Mouse (Mus musculus) hematopoietic stem cell, adult 5-6 weeks (primary cell): ENCODE data around the gene Slc45a3. TPM values are rescaled to one million over a fixed set of nuclear protein-coding genes. Genes with fewer than 3 reads are reported as not detected.
A peak's percentile ranks its signal among the peaks of the same experiment; 100 is the strongest.

ENCODE experiments used
- ATAC-seq, 2 experiments: fragments of 125-278 bp in 1 of 2; replicated peaks in 1 of 2; 2 replicates each; pipeline ENCODE4 v1.8.0; 2016 to 2017; ENCODE audit warnings: inconsistent platforms in 2 of 2, mild to moderate bottlenecking in 2 of 2, moderate number of reproducible peaks in 2 of 2, low read depth in 1 of 2, moderate TSS enrichment in 1 of 2; ENCODE audit not compliant: low FRiP score in 2 of 2, poor library complexity in 2 of 2, severe bottlenecking in 2 of 2, insufficient read depth in 1 of 2, low TSS enrichment in 1 of 2
- total RNA-seq: library from RNA; stranded (forward); fragments of 172-1452, 232-1000 nt; gene quantifications from 2 replicates; pipeline ENCODE4 v1.2.3, GENCODE M21; 2017

The Slc45a3 gene
- 0.35 and 0.88 TPM in 2 replicates for total RNA-seq

DNA sequence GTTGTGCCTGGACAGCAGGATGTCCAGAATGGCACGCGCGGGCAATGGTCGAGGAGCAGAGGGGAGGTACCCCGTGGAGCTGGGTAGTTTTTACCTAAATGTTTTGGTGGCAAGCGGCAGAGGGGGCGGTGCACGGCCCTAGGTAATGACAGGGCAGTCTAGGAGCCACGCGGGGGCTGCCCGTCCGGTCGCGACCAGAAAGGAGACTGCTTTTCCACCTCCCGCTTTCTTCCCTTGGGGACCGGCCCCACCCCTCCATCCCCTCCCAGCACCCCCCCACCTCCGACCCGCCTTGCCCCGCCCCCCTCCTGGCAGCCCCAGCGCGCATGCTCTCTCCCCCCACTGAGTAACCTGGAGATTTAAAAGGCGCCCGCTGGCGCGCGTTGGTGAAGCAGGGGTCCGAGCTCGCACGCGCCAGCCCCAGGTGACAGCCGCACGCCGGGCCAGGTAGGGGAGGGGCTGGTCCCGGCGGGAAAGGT lies at the start of gene Slc45a3:
Gene Slc45a3, plus strand, starts transcription at position 362 of the 479 bp plus-strand sequence.
- ATAC-seq, result no peak

DNA sequence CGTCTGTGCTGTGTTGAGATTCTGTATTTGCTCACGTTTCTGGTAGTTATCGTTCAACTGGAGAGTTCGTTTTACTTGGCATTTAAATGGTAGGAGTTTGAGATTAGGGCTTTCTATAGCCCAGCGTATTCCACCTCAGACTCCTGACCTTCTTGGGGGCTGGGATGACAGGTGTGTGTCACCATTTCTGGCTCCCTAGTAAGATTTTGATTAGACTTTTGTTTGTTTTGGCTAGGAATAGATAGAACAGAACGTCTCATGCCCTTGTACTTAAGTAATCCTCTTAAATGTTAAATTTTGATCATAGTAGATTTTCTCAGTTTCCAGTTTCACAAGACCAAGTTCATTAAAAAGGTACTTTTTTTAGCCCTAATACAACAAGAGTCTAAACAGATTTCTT lies 45.1 kb upstream of the Slc45a3 start:
- ATAC-seq, result no peak

DNA sequence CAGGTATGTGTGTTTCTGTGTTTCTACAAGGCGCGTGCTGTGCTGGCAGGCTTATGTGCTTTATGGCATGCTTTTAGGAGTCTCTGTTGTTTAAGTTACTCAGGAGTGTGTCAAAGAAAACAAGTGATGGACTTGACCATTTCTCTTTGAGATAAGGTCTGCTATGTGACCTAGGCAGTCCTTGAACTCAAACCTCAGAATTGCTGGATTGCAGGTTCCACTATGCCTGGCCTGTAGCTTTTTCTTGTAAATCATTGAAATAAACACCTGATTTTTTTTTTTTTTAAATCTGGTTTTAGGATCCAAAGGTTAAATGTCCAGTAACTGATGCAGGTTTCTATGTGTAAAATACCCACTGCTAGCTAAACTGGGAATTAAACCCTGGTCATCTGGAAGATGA lies 43.7 kb upstream of the Slc45a3 start:
- ATAC-seq, result no peak

DNA sequence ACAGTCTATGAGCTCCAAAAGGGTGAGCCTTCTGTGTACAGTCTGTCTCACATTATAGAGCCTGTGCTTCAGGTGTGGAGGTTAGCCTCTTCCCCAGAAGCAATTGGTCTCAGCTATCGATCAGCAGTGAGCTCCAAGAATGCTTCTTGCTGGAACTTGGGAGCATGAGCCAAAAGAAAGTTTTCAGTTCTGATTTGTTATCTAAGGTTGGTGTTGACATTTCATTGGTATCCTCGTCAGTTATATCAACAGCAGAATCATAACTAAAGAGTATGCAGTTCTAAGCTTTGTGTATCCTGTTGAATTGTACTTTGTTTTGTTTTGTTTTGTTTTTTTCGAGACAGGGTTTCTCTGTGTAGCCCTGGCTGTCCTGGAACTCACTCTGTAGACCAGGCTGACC lies 40.7 kb upstream of the Slc45a3 start:
- ATAC-seq, result no peak

DNA sequence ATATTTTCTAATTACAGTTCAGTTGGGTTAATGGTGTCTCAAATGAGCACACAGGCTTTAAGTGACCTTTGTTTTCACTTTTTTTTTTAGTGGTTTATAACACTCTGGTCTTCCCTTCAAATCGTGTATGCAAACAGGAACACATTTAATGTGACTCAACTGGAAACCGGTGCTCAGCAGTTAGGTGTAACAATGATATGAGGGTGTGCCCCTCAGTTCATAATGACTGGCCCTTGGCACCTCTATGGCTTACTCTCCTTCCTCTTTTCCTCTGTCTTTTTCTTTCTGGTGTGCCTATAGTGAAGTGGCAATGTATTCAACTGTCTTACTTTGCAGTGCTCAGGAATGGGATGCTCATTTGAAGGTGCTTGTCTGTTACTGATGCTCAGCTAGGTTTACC lies 29.3 kb upstream of the Slc45a3 start:
- ATAC-seq, result no peak

DNA sequence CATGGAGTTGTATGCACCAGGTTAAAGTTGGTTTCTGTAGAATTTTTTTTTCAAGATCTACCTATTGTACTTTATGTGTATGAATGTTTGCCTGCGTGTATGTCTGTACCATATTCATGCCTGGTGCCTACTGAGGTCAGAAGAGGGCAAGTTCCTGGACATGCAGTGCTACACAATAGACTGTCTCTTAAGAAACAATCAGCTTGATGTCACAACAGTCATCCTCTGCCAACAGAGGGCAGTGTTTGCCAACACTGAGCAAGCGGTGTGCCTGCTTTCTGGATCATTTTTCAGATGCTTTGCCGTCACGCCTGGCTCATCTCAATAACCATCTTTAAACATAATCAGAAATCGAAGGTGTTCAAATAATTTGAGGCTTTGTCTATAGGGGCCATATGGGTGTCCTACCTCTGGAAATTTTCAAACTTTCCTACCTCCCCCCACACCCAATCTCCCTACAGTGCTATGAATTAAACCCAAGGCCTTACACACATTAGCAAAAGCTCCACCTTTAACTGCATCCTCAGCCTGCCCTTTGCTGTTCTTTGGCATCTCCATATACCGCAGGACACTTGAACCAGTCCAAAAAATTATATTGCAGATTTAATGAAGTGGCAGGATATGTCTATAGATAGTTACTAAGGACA lies 25.0 kb upstream of the Slc45a3 start:
- ATAC-seq, result peak; percentile 78 to 86

DNA sequence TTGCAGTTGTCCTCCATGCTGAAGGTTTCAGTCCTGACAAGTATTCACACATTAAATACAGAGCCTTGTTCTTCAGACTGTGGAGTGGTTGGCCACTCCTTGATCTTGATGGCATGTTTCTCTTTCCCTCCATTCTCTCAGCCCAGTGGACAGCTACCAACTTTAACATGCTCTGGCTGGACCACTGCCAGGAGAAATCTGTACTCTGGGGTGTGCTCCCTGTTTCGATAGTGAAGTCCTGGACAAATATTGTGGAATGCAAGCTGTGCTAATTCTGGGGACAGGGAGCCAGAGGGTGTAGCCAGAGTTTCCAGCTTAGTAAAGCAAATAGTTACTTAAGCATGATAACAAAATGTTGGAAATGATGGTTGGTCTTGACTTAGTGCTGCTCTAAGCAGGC lies 24.0 kb upstream of the Slc45a3 start:
- no peak for ATAC-seq

DNA sequence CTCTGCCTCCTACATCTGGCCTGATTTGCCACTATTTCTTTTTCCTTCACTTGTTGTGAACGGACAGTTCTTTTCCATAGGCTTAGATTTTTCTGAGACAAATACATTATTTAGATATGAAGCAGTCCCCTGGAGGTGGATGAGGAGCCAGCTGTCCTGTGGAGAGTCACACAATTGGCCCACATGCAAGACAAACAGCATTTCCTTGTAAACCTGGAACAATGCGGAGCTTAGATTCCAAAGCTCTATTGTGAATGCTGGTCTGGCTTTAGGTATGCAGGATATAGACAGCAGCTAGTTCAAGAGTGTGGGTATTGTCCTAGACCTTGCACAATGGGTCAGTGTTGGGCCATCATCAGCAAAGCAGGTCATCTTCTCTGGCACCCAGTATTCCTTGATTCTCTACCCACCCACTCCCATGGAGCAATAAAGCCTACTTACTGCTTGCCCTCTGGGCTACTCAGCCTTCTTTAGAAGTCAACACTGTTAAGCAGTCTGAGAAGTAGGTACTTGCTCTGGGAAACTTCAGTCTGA lies 22.0 kb upstream of the Slc45a3 start:
- no peak for ATAC-seq

DNA sequence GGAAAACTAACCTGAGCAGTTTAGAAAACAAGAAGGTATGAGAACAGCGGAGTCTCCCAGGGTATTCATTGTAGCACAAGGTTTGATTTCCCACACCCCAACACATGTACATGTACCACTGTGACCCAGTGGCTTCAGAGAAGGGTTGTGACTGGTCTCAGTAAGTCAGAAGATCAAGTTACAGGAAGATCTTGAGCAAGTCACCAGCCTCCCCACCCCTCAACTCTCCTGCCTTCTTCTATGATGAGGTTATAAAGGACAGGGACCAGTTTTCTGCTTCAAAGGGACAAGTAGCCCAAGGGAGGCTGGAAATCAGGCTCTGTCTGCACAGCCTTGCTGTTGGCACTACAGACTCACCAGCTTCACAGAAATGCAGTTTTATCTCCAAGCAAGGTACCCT lies 21.3 kb upstream of the Slc45a3 start:
- ATAC-seq, result no peak

DNA sequence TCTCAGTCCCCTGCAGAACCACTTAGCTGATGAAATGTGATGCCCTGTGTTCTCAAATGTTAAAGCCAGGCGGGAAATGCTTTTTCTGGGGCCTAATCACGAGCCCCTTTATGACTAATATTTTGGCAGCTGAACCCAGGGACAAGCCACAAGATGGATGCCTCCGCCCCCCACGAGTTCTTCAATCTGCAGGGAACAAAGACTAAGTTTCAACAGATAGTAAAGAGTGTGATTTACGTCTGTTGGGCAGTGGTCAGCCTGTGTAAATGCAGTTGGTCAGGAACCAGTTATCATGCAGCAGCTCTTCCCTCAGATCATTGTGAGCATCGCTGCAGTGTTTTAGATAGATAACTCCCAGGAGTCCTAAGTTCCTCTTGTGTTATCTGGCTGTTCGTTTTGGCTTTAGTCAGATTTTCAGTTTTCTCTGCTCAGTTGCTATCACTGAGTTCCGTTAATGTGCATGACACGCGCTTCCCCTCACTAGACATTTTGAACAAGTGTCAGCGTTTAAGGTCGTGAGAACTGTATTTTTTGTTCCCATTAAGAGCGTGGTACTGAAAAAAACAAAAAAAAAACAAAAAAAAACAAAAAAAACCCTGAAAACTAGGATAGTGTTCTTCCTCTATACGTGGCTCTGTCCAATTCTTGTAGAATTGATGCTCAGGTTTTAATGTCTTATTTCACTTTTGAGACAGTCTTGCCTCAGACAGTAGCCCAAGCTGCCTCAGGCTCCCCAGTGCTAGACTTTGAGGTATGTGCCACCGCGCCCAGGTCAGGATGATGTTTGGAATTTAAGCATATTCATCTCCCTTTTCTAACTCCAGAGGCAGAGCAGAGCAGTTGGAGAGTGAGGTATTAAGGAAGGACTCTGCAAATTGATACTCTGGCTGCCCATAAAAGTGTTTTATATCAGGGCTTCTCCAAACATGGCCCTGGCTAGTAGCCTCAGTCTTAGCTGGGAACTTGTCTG lies 19.9 kb upstream of the Slc45a3 start:
- ATAC-seq, result no peak

DNA sequence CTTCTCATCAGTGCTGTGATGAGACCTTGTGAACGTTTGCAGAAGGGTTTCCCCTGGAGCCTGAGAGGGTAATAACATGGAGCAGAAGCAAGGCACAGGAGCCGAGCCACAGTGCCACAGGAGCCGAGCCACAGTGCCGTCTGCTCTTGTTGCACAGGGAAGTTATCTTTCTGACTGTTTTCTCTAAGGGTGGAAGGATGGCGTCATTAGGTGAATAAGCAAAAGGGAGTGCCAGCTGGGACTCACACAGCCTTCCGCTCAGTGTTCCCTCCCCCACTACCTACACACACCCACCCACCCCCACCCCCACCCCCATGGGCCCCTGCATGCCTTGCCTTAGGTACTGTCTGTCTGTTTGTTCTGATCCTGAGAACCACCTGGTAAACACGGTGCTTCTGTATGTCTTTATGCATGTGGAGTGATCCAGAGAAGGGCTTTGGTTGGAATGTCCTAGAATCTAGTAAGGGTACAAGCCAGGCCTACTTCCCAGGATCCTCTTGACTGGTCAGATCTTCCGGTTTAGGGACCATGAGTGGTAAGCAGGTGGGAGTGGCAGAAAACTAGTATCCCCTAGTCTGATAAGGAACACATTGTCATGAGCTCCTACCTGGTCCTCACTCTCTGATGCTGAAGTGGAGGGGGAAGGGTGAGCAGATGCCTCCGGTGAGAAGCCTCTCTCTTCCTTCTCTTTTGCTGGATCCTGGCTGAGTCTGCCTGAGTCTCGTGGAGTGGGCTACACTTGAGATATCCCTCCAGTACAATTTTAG lies 16.9 kb upstream of the Slc45a3 start:
- no peak for ATAC-seq

DNA sequence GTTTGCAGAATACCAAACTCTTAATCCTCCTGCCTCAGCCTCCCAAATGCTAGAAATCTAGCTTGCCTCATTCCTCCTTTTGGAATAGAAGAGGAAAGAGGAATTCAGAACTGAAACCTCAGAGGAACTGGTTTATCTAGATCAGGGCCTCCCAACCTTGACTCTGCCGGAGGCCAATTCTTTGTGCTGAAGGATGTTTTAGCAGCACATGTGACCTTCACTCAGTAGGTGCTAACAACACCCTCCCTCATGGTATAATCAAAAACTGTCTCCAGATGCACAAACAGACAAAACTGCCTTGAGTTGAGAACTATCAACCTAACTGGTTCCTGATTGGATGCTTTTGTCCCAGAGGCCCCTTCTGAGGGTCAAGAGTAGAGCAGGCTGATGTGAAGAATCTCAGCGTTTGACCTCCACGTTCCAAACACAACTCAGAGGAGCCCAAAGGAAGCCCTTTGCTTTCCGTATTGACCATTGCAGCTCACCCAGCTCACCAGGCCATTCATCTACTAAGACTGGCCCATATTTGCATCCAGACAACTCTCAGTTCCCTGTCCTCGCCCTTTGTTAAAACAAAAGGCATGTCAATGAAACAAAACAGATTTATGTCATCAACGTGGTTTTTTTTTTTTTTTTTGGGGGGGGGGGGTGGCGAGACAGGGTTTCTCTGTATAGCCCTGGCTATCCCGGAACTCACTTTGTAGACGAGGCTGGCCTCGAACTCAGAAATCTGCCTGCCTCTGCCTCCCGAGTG lies 16.1 kb upstream of the Slc45a3 start:
- ATAC-seq, result no peak

DNA sequence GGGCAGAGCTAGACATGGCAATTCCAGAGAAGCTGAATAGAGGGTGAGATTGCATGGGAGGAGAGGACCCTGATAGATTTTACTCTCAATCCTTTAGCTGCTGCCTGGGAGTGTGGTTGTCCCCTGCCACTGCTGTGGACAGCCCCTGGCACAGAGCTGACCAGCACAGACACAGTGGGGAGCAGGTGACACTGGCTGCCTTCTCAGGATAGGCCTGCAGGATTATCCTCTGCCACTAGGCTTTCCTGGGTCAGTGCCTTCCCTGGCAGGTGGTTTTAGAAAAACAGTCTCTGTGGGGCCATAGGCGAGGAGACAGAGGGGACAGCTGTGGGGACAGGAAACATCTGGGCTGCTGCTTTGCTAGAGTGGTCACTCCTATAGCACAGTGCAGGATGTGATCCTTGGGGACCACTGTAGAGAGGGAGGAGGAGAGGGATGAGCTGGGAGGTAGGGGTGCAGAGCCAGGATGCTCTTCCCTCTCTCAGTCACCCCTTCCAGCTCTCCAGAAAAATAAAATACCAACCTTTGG lies 14.7 kb upstream of the Slc45a3 start:
- 0 out of 4 replicates have a peak, but pooled peaks of 1 of the 2 experiments have one; percentile 7 for ATAC-seq

DNA sequence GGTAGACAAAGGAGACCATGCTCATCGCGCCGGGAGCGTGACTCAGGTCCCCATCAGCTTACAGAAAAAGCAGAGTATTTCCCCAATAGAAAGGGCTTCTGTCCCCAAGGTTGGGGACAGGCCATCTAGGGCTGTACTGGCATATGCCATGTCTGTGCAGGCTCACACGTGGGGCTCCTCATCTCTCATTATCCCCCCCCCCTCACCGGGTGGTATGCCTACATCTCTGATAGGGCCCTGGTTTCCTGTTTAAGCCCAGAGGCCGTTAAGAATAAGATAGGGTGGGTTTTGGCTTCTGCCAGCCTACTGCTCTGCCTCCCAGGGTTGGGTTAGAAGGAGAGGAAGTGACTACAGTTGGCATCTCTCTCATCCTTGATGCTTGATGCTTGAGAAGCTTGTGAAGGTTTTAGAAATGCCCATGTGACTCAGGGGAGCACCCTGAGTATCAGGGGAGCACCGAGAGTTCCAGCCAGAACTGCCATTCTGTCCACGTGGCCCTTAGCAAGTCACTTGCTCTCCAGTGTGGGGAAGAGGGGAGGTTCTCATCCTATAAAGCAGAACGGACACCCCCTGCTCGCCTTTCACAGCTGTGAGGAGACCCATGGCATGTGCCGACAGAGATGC lies 8.4 kb upstream of the Slc45a3 start:
- ATAC-seq, result peak; percentile 63 to 66

DNA sequence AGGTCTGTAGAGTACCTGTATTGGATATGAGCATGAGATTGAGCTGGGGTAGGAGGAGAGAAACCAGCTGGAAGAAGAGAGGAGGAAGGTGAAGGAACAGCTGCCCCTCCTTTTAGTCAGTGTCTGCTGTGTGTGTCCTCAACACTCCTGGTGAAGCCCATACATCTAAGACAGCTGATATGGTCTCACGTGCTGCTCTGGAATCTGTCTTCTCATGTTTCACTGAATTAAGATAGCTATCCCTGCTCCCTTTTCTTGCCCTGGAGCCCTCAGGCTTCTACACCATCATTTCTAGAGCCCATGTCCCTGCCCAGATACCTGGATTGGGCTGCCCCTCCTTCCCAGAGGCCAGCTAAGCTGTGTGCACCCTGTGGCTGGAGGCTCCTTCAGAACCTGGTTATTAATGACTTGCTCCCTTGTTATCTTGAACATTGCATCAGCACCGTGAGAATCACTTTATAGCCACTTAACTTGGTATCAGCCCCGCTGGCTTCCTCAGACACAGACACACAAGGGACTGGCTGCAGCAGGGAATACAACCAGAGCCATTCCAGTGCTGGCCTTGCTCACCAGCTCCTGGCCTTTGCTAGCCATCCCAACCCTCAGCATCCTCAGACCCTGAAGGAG lies 7.5 kb upstream of the Slc45a3 start:
- no peak for ATAC-seq

DNA sequence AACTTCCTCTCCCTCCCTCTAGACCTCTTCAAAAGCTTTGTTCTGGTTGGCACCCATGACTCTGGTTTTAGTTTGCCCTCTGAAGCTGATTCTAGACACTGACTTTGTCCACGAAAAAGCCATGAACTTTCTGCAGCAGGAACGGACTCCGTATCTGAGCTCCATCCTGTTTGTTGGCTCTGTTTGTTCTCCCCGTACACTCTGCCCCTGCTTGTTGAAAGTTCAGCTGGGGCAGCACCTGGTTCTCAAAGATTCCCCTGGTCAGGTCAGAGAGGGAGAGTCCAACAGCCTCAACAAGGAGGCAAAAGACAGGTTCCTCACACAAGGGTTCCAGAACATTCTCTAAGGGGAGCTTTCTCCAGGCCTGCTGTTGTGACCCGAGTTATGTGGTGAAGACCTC lies 5.4 kb upstream of the Slc45a3 start:
- no peak for ATAC-seq
